Mouse (Mus musculus): Measurements from ENCODE around the gene Srgap3. TPM values are rescaled to one million over a fixed set of nuclear protein-coding genes. Genes with fewer than 3 reads are reported as not detected.

Srgap3 gene
- total and polyA plus RNA-seq, 2 experiments from 2014 or later, result 21.2 to 56.7 TPM

DNA sequence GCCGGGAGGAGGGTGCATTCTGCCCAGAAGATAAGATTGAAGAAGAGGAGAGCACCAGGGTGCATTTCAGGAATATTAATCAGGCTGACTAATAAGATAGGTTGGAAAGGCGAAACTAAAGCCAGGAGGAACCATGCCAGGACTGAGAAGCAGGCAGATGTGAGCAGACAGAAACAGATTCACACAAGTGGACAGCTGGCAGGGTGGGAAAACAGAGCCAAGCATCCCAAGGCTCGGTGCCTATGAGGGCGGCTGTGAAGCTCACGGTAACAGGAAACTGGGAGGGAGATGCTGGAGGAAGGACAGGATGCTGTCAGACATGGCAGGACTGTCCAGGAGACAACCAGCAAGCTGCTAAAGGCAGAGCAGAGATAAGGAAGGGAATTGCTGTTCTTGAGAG is 96.3 kb downstream of the Srgap3 start:
- TF ChIP-seq CTCF (IDR thresholded peaks at IDR 0.05; ENCODE audit: low read depth), result no peak
- H3K4me3 ChIP-seq (ENCODE audit: low read depth, low read length), result no peak overlapping the region
- H3K27me3 ChIP-seq (ENCODE audit: insufficient read depth, low read length), result no peaks in the 10 kb centered on the region
- H3K4me1 ChIP-seq (ENCODE audit: insufficient read depth), result no peaks in the 10 kb centered on the region; the same call in 1 of the 2 replicates
- no peaks in the 10 kb centered on the region for H3K36me3 ChIP-seq (ENCODE audit: insufficient read depth)
- DNase-seq (peak; percentile 24), ATAC-seq (peak; percentile 58; the same call in 1 of the 2 replicates)
- H3K4me2 ChIP-seq (ENCODE audit: low read depth), result no peak overlapping the region
- no peak overlapping the region for H3K9ac ChIP-seq
- H3K27ac ChIP-seq (ENCODE audit: low read depth, low read length), result peak overlapping the region; percentile 29; the same call in 1 of the 2 replicates
- WGBS, result 41% methylated on average over 5 of the region's 5 CpGs
- H3K9me3 ChIP-seq (ENCODE audit: low read length), result no peaks in the 10 kb centered on the region

DNA sequence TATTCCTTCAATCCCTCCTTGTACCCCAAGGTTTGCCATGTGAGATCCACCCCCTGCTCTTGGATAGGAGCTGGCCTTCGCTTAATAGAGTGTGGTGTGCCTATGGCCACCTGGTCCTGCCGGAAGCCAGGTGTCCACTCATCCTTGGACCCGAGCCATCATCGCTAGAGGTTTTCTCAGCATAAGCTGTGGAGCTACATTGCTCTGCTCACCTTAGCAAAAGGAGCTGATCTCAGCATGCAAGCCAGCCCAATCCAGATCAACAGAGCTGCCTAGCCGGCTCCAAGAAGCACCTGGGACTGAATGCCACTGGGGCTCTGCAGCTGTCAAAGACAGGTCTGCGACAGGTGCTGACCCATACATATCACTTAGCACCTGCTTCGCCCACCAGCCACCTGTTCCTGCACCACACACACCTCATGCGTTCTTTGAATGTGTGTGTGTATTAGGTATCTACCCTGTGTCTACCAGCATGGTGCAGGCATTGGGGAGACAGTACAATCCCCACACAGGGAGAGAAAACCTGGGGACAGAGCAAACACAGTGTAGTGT is 98.4 kb downstream of the Srgap3 start:
- Histone ChIP-seq H3K4me3 (ENCODE audit: low read depth, low read length) (no peak overlapping the region), H3K9me3 (ENCODE audit: low read length) (no peaks in the 10 kb centered on the region), H3K27ac (ENCODE audit: low read depth, low read length) (no peak overlapping the region), H3K9ac (no peak overlapping the region), H3K4me2 (ENCODE audit: low read depth) (no peak overlapping the region), H3K4me1 (ENCODE audit: insufficient read depth) (no peaks in the 10 kb centered on the region; the same call in 1 of the 2 replicates), H3K36me3 (ENCODE audit: insufficient read depth) (no peaks in the 10 kb centered on the region), H3K27me3 (ENCODE audit: insufficient read depth, low read length) (no peaks in the 10 kb centered on the region)
- TF ChIP-seq CTCF (IDR thresholded peaks at IDR 0.05; ENCODE audit: low read depth), result no peak
- 94% methylated on average over 8 of the region's 8 CpGs for WGBS
- ATAC-seq, result no peak
- DNase-seq, result no peak

DNA sequence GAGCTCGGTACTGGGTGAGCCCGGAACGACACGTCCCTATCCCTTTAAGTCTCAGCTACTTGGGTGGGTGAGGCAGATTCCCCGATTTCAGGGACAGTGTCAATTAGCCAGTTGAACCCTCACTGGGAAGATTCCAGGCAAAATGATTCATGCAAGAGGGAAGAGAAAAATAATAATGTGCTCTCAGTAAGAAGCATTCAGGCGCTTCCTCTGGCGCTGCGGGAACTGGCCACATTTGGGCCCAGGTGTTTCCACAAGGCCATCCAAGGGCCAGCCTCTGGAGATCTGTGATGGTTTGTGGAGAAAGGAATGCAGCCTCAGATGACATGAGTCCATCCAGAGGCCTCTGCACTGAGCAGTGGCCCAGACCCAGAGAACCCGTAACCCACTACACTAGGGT is 100.2 kb downstream of the Srgap3 start:
- DNase-seq (no peak), ATAC-seq (no peak)
- H3K4me2 ChIP-seq (ENCODE audit: low read depth), result no peak overlapping the region
- H3K27me3 ChIP-seq (ENCODE audit: insufficient read depth, low read length), result no peaks in the 10 kb centered on the region
- no peak overlapping the region for H3K4me3 ChIP-seq (ENCODE audit: low read depth, low read length)
- H3K9ac ChIP-seq, result no peak overlapping the region
- no peaks in the 10 kb centered on the region for H3K9me3 ChIP-seq (ENCODE audit: low read length)
- TF ChIP-seq CTCF (IDR thresholded peaks at IDR 0.05; ENCODE audit: low read depth), result no peak
- 91% methylated on average over 9 of the region's 9 CpGs for WGBS
- H3K27ac ChIP-seq (ENCODE audit: low read depth, low read length), result no peak overlapping the region
- H3K4me1 ChIP-seq (ENCODE audit: insufficient read depth), result no peaks in the 10 kb centered on the region; the same call in 1 of the 2 replicates
- no peaks in the 10 kb centered on the region for H3K36me3 ChIP-seq (ENCODE audit: insufficient read depth)

DNA sequence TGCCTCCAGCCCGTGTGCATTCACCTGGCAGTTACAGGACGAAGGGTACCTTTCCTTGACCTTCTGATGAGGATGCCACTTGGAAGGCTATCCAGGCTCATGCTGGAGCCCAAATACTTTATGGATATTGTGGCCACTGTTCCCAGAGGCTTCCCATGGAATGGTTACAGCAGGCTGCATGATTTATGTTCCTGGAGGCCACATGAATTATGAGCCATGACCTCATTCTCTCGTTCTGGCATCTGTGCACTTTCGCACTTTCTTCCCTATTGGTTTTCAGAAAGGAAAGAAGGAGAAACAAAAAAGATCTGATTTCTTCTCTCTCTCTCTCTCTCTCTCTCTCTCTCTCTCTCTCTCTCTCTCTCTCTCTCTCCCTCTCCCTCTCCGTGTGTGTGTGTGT is 104.6 kb downstream of the Srgap3 start:
- no peak for ATAC-seq
- Histone ChIP-seq H3K4me2 (ENCODE audit: low read depth) (no peak overlapping the region), H3K36me3 (ENCODE audit: insufficient read depth) (no peaks in the 10 kb centered on the region), H3K27ac (ENCODE audit: low read depth, low read length) (no peak overlapping the region), H3K9me3 (ENCODE audit: low read length) (no peaks in the 10 kb centered on the region), H3K4me3 (ENCODE audit: low read depth, low read length) (no peak overlapping the region), H3K27me3 (ENCODE audit: insufficient read depth, low read length) (no peaks in the 10 kb centered on the region), H3K4me1 (ENCODE audit: insufficient read depth) (peaks cover 20% of the 10 kb centered on the region; the same call in 1 of the 2 replicates), H3K9ac (no peak overlapping the region)
- TF ChIP-seq CTCF (IDR thresholded peaks at IDR 0.05; ENCODE audit: low read depth), result no peak
- no peak for DNase-seq
- 60% methylated on average over 5 of the region's 5 CpGs for WGBS

DNA sequence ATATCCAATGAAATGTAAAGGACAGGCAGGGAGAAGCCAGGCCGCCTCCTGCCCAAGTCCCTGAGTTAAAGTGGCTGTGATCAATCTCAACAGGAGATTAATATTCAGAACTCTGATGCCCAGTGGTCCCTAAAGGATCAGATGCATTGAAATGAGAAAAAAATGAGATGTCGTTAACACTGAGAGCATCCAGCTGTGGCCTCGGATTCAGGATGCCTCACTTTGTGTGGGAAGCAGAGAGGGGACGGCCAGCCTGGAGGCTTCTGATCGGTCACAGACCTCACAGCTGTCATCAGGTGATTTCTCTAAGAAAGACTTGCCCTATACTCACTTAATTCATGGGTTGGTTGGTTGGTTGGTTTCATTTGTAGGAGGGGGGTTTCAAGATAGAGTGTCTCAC is 106.7 kb downstream of the Srgap3 start:
- Histone ChIP-seq H3K36me3 (ENCODE audit: insufficient read depth) (no peaks in the 10 kb centered on the region), H3K9ac (no peak overlapping the region), H3K27me3 (ENCODE audit: insufficient read depth, low read length) (no peaks in the 10 kb centered on the region), H3K9me3 (ENCODE audit: low read length) (no peaks in the 10 kb centered on the region), H3K4me1 (ENCODE audit: insufficient read depth) (peaks cover 20% of the 10 kb centered on the region; the same call in 1 of the 2 replicates), H3K4me3 (ENCODE audit: low read depth, low read length) (no peak overlapping the region), H3K4me2 (ENCODE audit: low read depth) (no peak overlapping the region), H3K27ac (ENCODE audit: low read depth, low read length) (no peak overlapping the region)
- no peak for TF ChIP-seq CTCF (IDR thresholded peaks at IDR 0.05; ENCODE audit: low read depth)
- DNase-seq, result no peak
- WGBS, result 57% methylated on average over 5 of the region's 5 CpGs
- no peak for ATAC-seq

DNA sequence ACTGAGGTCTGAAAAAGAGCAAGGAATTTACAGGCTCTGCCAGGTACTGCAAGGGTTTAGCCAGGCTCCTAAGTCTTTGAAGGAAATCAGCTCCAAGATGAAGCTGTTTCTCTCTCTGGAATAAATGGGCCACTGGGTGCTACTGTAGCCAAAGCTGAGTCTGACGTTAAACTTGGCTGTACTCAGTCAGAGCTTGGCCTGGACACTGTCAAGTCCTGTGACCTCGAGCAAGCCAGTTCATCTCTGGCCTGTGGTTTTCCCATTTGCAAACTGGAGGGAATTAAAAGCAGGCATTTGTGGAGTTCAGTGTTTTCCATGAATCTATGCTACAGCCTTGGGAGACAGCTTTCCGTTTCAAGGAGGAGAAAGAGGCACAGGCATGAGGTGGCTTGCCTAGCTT is 107.7 kb downstream of the Srgap3 start:
- Histone ChIP-seq H3K27ac (ENCODE audit: low read depth, low read length) (peak overlapping the region; percentile 47), H3K36me3 (ENCODE audit: insufficient read depth) (no peaks in the 10 kb centered on the region), H3K27me3 (ENCODE audit: insufficient read depth, low read length) (no peaks in the 10 kb centered on the region), H3K4me2 (ENCODE audit: low read depth) (no peak overlapping the region), H3K9me3 (ENCODE audit: low read length) (no peaks in the 10 kb centered on the region), H3K4me3 (ENCODE audit: low read depth, low read length) (no peak overlapping the region), H3K4me1 (ENCODE audit: insufficient read depth) (peaks cover 20% of the 10 kb centered on the region; the same call in 1 of the 2 replicates), H3K9ac (no peak overlapping the region)
- TF ChIP-seq CTCF (IDR thresholded peaks at IDR 0.05; ENCODE audit: low read depth), result no peak
- 35% methylated on average over 3 of the region's 3 CpGs for WGBS
- ATAC-seq (peak; percentile 24; the same call in 1 of the 2 replicates), DNase-seq (no peak)

DNA sequence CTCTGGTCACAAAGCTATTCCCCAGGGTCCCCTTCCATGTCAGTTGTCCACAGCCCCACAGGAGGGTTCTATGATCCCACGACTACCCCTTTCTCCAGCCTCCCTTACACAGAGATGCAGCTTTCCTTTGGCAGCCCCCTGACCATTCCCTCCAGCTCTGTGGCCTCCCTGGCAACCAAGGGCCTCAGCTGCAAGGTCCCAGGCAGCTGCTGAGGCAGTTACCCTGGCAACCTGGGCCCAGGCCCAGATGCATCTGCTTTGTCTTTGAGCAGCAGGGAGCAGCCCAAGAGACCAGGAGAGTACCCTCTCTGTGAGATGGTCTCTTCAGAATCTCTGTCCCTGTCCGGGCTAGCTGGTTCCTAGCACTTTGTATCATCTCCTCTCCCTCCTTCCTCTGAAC is 108.2 kb downstream of the Srgap3 start:
- H3K4me3 ChIP-seq (ENCODE audit: low read depth, low read length), result no peak overlapping the region
- ATAC-seq (peak; percentile 97), DNase-seq (peak; percentile 82)
- no peak for TF ChIP-seq CTCF (IDR thresholded peaks at IDR 0.05; ENCODE audit: low read depth)
- 8% methylated on average over 2 of the region's 2 CpGs for WGBS
- H3K4me2 ChIP-seq (ENCODE audit: low read depth), result no peak overlapping the region
- peaks cover 22% of the 10 kb centered on the region for H3K4me1 ChIP-seq (ENCODE audit: insufficient read depth)
- H3K9ac ChIP-seq, result no peak overlapping the region
- no peaks in the 10 kb centered on the region for H3K9me3 ChIP-seq (ENCODE audit: low read length)
- H3K36me3 ChIP-seq (ENCODE audit: insufficient read depth), result no peaks in the 10 kb centered on the region
- no peaks in the 10 kb centered on the region for H3K27me3 ChIP-seq (ENCODE audit: insufficient read depth, low read length)
- H3K27ac ChIP-seq (ENCODE audit: low read depth, low read length), result peak overlapping the region; percentile 47
